Mouse (Mus musculus): ENCODE data around the gene Lrrc41.

- TF ChIP-seq CTCF (IDR thresholded peaks at IDR 0.05; ENCODE audit: control insufficient read depth, insufficient read depth, low read length), result no peak
- no peak for TF ChIP-seq POLR2A (IDR thresholded peaks at IDR 0.05; ENCODE audit: borderline replicate concordance, control insufficient read depth, low read depth, low read length)
Observed at GRCm38 (mm10) chr4:116077240-116078095, 2.4 kb downstream of the Lrrc41 start.
